Mouse (Mus musculus) MEL (cell line): ENCODE measurements at regions not wholly inside any gene's neighbourhood (a gene's known extent, or its start where the extent isn't known, plus 50 kb on each side); places are given as distances from the start of the nearest gene placed in this dataset.

Experiments used
- CTCF ChIP-seq, 3 experiments: IDR thresholded peaks in 2 of 3; conservative IDR thresholded peaks in 1 of 3; 2 replicates each; pipeline ENCODE4 v1.5.1; 2011 to 2012; ENCODE audit warnings: low read length in 3 of 3, low read depth in 2 of 3, mild to moderate bottlenecking in 2 of 3, improper control_type of control experiment in 1 of 3, inconsistent platforms in 1 of 3, mixed read lengths in 1 of 3, moderate library complexity in 1 of 3; ENCODE audit not compliant: control insufficient read depth in 1 of 3, insufficient read depth in 1 of 3, poor library complexity in 1 of 3, severe bottlenecking in 1 of 3
- EP300 ChIP-seq, 2 experiments: IDR thresholded peaks; 2 replicates each; pipeline ENCODE4 v1.6.1; 2011; ENCODE audit warnings: improper control_type of control experiment in 2 of 2, low read length in 2 of 2, low read depth in 1 of 2, mild to moderate bottlenecking in 1 of 2
- GABPA ChIP-seq: IDR thresholded peaks from 2 replicates; pipeline ENCODE4 v1.6.1; 2012; ENCODE audit warnings: low read depth, mild to moderate bottlenecking, inconsistent platforms, low read length, improper control_type of control experiment, moderate library complexity
- GATA1 ChIP-seq: IDR thresholded peaks from 2 replicates; pipeline ENCODE4 v1.6.1; 2011; ENCODE audit warnings: low read depth, low read length, improper control_type of control experiment
- HCFC1 ChIP-seq: IDR thresholded peaks from 2 replicates; pipeline ENCODE4 v1.6.1; 2012; ENCODE audit warnings: low read depth, mild to moderate bottlenecking, inconsistent platforms, low read length, improper control_type of control experiment, moderate library complexity
- MAX ChIP-seq: IDR thresholded peaks from 2 replicates; pipeline ENCODE4 v1.6.1; 2011; ENCODE audit warnings: low read length, improper control_type of control experiment
- MEF2A ChIP-seq: IDR thresholded peaks from 2 replicates; pipeline ENCODE4 v1.6.1; 2014; ENCODE audit warnings: low read depth, mild to moderate bottlenecking, inconsistent platforms, low read length, improper control_type of control experiment; ENCODE audit not compliant: poor library complexity, insufficient replicate concordance, severe bottlenecking; ENCODE audit errors: extremely low read depth
- MYB ChIP-seq: IDR thresholded peaks from 2 replicates; pipeline ENCODE4 v1.6.1; 2011; ENCODE audit warnings: mild to moderate bottlenecking, low read depth, low read length, improper control_type of control experiment
- POLR2A ChIP-seq, 2 experiments: IDR thresholded peaks; 2 replicates each; pipeline ENCODE4 v1.6.1; 2011 to 2012; ENCODE audit warnings: low read length in 2 of 2, mild to moderate bottlenecking in 2 of 2, control low read depth in 1 of 2, improper control_type of control experiment in 1 of 2, low read depth in 1 of 2, moderate library complexity in 1 of 2; ENCODE audit not compliant: control insufficient read depth in 1 of 2, insufficient read depth in 1 of 2, poor library complexity in 1 of 2
- RAD21 ChIP-seq: IDR thresholded peaks from 2 replicates; pipeline ENCODE4 v1.6.1; 2011; ENCODE audit warnings: mild to moderate bottlenecking, low read depth, low read length, improper control_type of control experiment
- RCOR1 ChIP-seq: IDR thresholded peaks from 2 replicates; pipeline ENCODE4 v1.6.1; 2012; ENCODE audit warnings: low read depth, mild to moderate bottlenecking, inconsistent platforms, low read length, improper control_type of control experiment
- TAL1 ChIP-seq: IDR thresholded peaks from 2 replicates; pipeline ENCODE4 v1.6.1; 2012; ENCODE audit warnings: mild to moderate bottlenecking, inconsistent platforms, low read length, moderate library complexity, mixed read lengths
- TCF12 ChIP-seq: IDR thresholded peaks from 2 replicates; pipeline ENCODE4 v1.6.1; 2014; ENCODE audit warnings: low read depth, mild to moderate bottlenecking, inconsistent platforms, low read length, improper control_type of control experiment, moderate library complexity

GRCm38 (mm10) chr7:113066536-113066935 is 112.8 kb downstream of the Rassf10 start:
- TF ChIP-seq RAD21 (no peak), TCF12 (no peak), EP300 (IDR thresholded peaks at IDR 0.05; ENCODE audit: low read depth in 1 of 2, low read length in 2 of 2) (no peak), CTCF (IDR thresholded peaks at IDR 0.05 in 2 of 3, conservative IDR thresholded peaks at IDR 0.05 in 1 of 3; ENCODE audit: control insufficient read depth in 1 of 3, insufficient read depth in 1 of 3, low read depth in 2 of 3, low read length in 3 of 3, poor library complexity in 1 of 3, severe bottlenecking in 1 of 3) (no peak), RCOR1 (no peak), MAX (no peak), MEF2A (no peak), GABPA (no peak), POLR2A (IDR thresholded peaks at IDR 0.05; ENCODE audit: control insufficient read depth in 1 of 2, insufficient read depth in 1 of 2, low read depth in 1 of 2, low read length in 2 of 2, poor library complexity in 1 of 2) (no peak), TAL1 (no peak), HCFC1 (no peak), GATA1 (no peak), MYB (no peak)
